Mouse (Mus musculus) skeletal muscle tissue, adult 2 months (tissue): ENCODE measurements around the gene Cldnd2.

ENCODE experiments used
- DNase-seq: peaks from one replicate; pipeline ENCODE4 v3.0.0-alpha.2; 2012; ENCODE audit warnings: low read depth, low spot score

Gene Cldnd2

DNA sequence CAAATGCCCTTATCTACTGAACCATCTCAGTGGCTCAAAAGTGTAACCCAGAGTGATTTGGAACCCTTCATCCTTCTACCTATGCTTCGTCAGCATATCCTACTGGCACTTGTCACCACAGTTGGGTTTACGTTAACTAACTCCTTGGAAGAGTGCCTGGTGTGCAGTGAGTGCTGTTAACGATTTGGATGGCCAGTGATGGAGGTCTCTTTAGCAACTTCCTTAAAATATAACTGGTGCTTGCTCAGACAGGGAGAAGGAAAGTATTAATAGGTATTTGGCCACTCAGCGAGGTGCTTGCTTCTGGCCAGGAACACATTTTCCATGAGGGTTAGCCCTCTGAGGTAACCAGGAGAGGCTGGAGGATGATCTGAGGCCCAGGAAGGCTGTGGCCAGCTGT is 7.2 kb downstream of the Cldnd2 start:
- DNase-seq, result no peak

- DNase-seq, result no peak
Observed at GRCm38 (mm10) chr7:43448246-43448645, 7.7 kb downstream of the Cldnd2 start.

- no peak for DNase-seq
Observed at GRCm38 (mm10) chr7:43449811-43450210, 9.2 kb downstream of the Cldnd2 start.

GRCm38 (mm10) chr7:43451726-43452125 is 11.1 kb downstream of the Cldnd2 start:
- no peak for DNase-seq

GRCm38 (mm10) chr7:43452609-43453008 is 12.0 kb downstream of the Cldnd2 start:
- no peak for DNase-seq

DNA sequence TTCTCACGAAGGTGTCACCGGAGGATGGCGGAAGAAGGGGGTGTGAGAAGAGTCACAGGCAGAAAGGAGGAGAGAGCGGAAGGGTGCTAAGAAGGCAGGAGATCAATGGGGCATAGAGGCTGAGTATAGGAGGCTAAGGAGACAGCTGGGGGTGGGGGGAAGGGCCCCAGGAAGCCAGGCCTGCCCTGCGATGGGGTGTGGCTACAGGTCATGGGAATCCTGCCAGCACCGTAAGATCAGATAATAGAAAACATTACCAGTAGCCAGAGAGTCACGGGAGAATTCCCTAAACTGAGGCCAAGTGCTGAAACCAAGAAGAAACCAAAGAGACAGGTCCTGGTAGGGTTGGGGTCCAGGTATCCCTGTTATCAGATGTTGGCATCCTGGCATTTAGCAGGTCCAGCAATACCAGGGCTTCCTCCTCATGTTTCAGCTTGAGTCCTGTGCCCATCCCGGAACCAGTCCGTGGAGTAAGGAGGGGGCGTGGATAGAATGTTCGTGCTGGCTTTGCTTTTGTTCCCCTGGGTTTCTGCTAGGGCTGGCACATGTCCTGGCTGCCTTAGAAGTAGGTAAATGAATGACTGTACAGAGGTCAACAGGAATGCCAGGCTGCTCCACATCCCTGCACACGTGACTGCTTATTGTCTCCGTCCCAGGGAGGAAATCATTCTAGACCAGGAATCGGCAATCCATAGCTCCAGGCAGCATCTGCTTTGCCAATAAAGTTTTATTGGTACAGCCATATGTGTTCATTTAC is 13.2 kb downstream of the Cldnd2 start:
- DNase-seq, result no peak

- no peak for DNase-seq
Observed at GRCm38 (mm10) chr7:43454371-43454770, 13.8 kb downstream of the Cldnd2 start.

DNA sequence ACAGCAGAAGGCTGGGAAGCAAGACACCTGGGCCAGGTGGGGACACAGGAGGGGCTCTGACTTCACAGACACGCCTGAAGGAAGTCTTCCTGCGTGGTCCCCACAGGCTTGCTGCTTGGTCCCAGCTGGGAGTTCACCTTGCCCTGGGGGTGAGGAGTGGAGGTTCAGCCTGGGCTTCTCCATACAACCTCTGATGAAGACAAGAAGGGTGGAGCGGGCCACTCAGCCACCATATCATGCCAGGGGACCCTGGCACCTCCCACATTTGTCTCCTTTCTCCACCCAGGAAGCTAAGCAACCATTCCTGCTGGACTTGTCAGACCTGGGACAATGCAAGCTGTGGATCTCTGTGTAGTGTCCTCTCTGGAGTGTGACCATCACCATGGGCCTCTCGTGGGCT is 22.3 kb downstream of the Cldnd2 start, which contains the start of gene Vsig10l:
Gene Vsig10l, plus strand, starts transcription at position 301 of the 400 bp plus-strand sequence.
- no peak for DNase-seq

GRCm38 (mm10) chr7:43463976-43464375 is 23.4 kb downstream of the Cldnd2 start:
- no peak for DNase-seq

DNA sequence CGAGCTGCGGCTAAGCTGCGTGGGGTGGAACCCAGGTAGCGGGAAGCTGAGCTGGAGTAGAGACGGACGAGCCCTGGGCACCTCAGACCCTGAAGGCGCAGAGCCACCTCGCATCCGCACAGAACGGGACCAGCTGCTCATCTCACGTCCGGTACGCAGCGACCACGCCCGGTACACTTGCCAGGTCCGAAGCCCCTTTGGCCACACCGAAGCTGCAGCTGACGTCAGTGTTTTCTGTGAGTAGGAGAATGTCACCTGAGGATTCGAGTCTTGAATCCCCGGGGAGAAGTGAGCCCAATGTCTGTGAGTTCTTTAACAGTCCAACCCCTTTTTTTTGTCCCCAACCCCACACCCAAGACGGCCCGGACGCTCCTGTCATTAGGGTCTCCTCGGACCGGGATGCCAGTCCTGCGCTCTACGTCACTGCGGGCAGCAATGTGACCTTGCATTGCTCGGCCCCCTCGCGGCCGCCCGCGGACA is 24.3 kb downstream of the Cldnd2 start:
- DNase-seq, result no peak

GRCm38 (mm10) chr7:43465344-43466098 is 24.9 kb downstream of the Cldnd2 start:
- peak; percentile 72 for DNase-seq

DNA sequence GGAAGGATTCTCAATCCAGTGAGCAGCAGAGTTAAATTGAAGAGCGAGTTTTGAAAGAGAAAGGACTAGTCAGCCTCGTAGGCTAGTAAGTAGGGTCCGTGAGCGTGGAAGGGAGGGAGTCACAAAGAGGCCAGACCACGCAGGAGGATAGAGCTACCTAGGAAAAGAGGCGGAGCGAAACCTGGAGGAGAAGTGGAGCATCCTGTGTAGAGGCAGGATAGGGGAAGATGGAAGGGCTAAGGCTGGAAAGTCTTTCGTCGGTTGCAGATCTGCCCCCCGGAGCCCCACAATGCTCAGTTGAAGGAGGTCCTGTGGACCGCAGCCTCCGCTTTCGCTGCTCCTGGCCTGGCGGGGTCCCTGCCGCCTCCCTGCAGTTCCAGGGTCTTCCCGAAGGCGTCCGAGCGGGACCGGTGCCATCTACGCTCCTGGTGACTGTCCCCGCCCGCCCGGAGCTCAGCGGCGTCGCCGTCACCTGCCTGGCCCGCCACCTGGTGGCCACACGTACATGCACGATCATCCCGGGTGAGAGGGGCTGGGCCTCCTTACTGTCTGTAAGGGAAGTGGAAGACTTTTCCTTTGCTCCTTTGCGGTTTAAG is 25.6 kb downstream of the Cldnd2 start:
- DNase-seq, result peak; percentile 52

DNA sequence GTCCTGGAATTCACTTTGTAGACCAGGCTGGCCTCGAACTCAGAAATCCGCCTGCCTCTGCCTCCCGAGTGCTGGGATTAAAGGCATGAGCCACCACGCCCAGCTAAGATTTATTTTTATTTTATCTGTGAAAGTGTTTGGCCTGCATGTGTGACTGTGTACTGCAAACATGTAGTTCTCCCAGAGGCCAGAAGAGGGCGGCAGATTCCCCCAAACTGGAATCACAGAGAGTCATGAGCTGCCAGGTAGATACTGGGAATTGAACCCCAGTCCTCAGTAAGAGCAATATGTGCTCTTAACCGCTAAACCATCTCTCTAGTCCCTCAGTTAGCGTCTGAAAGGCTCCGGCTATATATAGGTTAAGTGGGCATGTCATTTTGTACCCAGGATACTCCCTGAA is 29.8 kb downstream of the Cldnd2 start:
- no peak for DNase-seq

GRCm38 (mm10) chr7:43475706-43476105 is 35.1 kb downstream of the Cldnd2 start:
- DNase-seq, result no peak

GRCm38 (mm10) chr7:43476376-43476775 is 35.8 kb downstream of the Cldnd2 start:
- DNase-seq, result no peak

GRCm38 (mm10) chr7:43481191-43481590 is 40.6 kb downstream of the Cldnd2 start:
- DNase-seq, result no peak

DNA sequence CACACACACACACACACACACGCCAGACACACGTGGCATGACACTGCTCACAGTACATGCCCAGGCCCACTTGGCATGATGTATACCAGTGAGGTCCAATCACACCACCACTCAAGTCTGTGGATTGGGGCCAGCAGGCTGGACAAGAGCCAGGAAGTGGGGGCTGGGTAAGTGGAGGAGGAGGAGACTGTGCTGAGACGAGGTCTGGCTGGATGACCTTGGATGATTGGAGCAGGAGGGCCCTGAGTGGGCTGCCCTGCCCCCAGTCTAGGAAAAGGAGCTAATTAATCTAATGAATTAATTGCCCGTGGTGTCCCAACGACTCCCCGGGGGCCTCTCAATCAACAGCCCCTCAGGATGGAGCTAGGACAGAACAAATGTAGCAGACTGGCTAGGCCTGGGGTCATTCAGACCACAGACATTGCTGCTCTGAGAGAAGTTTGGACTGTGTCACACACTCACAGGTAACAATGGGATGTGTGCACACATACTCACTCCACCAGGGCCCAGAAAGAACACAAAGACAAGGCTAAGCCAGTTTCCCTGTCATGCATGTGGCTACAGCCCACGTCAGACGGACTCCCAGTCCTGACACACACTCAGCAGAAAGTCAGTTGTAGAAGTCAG is 41.6 kb downstream of the Cldnd2 start:
- no peak for DNase-seq

GRCm38 (mm10) chr7:43483236-43483635 is 42.7 kb downstream of the Cldnd2 start:
- DNase-seq, result no peak

DNA sequence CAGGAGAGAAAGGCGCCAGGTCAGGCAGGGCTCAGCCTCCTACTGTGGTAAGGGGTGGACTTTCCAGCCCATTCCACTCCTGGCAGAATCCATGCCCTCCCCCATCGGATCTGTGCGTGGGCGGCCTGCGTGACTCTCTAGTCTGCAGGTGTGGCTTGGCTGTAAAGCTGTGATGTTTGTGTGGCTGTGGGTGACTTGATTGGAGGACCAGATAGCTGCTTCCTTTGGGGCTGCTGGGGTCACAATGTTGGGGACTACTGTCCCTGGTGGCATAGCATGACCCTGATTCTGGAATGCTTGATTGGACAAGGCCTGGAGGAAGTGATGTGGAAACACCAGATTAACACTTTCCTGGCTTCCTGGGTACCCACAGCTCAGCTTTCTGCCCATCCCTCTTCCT is 48.1 kb downstream of the Cldnd2 start:
- DNase-seq, result no peak

- DNase-seq, result no peak
Observed at GRCm38 (mm10) chr7:43489631-43490125, 49.1 kb downstream of the Cldnd2 start, which contains the start of gene Iglon5. Gene Iglon5 (minus strand): TSS chr7:43490075.

DNA sequence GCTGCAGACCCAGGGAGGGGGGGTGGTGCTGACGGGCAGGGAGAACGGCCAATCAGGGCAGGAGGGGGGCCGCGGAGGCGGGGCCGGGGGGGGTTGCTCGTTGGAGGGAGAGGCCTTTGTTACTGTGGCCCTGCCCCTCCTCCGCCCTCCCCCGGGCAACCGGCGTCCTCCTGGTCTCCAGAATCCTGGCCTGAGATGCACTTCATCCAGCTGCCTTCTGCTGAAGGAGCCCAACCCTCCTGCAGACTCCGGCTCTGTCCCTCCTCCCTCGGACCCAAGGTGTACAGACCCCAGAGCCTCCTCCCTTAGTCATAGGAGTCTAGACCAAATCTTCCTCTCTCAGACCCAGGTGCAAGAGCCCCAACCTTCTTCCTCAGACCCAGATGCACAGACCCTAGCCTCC is 49.6 kb downstream of the Cldnd2 start:
- no peak for DNase-seq

GRCm38 (mm10) chr7:43490861-43491260 is 50.3 kb downstream of the Cldnd2 start:
- no peak for DNase-seq
